Mouse (Mus musculus): ENCODE data around the gene Gnmt.

DNA sequence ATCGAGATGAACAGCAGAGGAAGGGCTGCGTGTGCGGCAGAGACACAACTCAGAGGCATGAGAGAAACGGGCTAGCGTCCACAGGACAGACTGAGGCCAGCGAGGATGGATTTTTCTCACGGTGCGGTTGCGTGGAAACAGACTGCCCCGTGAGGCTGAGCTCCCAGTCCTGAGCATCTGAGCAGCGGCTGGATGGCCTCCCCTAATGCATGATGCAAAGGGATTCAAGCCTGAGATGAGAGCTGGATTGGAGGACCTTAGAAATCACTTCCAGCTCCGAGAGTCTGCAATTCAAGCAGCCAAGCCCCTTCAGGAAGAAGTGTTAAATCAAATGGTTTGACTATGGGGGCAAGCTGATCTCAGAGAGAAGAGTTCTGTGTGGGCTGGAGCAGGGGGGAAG is 27.5 kb downstream of the Gnmt start:
- TF ChIP-seq GATA1 (IDR thresholded peaks at IDR 0.05; ENCODE audit: borderline replicate concordance, low read length) (no peak), FLI1 (IDR thresholded peaks at IDR 0.05; ENCODE audit: low read length) (no peak)
